Mouse (Mus musculus): ENCODE measurements around the gene Stub1.
"Not testable (repeated sequence)": the region's sequence is repeated elsewhere in the genome, so short reads cannot be mapped to it uniquely, and the experiment has no call there.

Stub1 gene

DNA sequence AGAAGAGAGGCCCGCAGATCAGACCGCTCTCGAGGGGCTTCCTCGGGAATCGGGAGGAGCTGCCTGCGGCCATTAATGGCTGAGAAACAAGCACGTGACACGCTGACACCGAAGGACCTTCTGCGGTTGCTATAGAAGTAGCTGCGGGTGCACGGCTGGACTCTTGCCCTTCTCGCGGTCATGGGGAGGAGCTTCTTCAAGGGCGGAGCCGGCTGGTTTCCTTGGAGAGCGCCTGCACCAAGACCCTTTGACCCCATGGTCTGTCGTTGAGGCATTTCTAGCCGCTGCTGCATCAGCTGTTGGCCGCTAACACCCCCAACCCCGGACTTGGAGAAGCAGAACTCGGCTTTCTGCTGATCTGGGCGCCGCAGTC, at the start of gene Stub1:
Gene Stub1, minus strand, starts transcription at position 114 of the 373 bp plus-strand sequence.
- DNase-seq (ENCODE audit: low spot score in 2 of 2), result no peak

DNA sequence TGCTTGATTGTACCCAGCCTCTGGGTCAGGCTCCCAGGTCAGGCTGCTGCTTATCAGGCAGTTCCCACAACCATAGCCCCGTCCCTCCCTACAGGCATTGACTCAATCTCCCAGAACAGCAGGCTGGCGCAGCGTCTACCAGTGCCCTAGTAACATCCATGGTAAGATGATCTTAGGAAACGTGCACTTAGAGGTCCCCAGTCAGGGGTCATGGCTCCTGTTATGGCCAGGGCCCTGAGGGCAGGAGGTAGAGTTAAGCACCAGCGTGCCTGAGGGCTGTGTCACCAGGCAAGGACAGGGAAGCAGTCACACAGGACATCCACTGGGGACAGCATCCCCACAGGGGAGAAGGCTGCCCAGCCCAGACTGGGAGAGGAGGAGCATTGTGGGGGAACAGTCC, 49.1 kb upstream of the Stub1 start:
- no peak for DNase-seq (ENCODE audit: low spot score in 2 of 2)

DNA sequence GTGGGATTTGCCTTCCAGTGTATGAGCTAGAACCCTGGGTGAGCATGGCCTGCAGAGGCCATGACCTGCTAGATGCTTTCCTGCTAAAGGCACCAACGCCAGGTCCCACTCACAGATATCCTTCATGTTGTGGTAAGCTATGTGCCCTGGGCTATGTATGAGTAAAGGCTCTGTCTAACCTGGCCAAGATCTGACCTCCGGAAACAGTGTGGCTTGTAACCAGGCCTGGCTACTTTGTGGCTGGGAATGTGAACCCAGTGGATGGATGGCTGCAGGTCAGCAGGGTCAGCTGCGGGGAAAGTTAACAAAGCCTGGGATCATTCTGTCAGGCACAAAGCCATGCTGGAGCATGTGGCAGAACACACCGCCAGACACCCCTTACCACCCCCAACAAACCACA, 48.5 kb upstream of the Stub1 start:
- DNase-seq (ENCODE audit: low spot score in 2 of 2), result no peak

DNA sequence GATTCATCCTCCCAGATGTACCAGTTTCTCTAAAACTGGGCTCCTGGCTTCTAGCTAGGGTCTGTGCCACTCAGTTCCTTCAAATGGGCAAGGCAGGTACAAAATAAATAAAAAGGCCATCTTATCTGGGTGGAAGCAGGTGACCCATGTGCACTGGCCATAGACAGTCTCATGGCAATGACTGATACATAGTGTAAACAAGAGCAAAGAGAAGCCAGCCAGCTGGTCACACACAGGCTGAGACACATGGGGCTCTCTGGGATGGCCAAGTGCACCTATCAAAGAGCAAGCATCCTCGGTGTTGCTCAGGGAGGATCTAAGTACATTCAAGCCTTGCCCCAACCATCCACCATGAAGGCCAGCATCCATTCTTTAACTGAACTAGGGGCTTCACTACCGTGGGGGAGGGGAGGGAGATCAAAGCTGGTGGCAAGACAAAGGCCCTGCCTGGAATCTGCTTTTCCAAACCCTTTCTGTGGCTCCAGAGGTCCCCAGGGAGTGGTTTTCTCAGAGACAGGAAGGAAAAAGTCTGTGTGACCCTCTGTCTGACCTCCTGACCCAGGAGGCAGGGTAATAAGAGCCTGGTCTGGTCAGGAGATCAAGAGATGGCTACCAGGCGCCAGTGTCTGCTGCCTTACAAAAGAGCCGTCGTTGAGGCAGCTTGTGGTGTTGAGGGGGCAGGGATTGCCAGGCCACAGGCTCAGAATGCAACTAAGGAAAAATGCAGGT, 47.9 kb upstream of the Stub1 start:
- no peak for DNase-seq (ENCODE audit: low spot score in 2 of 2)

DNA sequence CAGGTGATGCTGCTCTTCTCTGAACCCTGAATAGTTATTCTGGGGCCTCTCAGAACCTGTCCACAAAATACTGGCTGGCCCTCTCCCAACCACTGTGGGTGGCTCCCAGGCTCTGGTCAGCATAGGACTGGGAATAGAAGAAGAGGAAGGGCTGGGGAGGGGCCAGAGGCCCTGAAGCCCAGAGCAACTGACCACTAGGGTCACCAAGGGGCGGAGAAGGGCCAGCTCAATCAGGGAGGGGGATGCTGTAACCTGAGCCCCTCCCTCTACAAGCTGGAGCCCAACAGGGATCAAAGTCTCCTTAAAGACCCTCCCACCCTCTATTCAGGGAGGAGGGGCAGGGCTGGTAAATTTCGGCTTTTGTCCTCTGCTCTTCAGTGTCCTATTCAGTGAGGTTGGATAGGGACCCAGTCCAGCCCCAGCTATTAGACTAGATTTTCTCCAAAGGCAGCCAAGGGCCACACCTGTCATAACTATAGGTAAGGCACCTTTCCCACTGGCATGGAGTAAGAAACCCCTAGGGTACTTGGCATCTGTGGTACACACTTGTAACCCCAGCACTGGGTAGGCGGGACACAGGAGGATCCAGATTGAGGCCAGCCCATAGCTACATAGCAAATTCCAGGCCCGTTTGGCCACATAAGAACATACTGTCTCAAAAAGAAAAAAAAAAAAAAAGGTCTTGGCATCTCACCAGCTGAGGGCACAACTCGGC, 47.1 kb upstream of the Stub1 start, which contains the start of gene Wfikkn1:
Gene Wfikkn1, minus strand, starts transcription at position 663 of the 715 bp plus-strand sequence.
- no peak for DNase-seq (ENCODE audit: low spot score in 2 of 2)

DNA sequence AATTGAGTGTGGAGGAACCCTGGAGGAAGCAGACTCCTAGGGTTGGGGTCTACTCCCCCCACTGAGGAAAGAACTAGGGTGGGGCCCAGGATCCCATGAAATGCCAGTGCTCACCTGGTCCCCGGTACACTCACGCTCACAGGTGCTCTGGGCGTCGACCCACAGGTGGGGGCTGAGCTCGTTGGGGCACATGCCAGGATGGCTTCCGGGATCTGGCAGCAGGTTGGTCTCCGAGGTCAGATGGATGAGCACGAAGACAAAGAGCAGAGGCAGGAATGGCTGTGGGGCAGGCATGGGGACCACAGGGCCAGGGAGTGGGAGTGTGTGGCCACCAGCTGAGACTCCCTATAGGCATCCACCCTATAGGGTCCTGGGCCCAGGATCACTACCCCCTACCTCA, 46.5 kb upstream of the Stub1 start:
- no peak for DNase-seq (ENCODE audit: low spot score in 2 of 2)

DNA sequence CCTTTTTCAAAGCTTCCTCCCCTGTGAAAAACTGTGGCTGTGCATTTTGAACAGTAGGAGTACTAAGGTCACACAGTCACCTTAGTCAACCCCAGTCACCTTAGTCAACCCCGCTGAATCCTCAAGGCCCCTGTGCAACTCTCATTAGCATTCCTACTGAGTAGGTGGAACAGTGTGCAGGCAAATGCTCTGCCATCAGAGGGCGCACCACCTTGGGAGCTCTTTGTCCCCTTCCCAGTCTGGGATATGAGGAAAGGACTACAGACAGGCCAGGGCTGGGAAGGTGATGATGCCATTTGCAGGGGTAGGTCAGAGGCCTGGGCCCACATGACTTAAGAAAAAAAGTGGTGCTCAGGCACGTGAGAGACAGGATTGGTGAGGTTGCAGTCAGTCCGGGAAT, 46.1 kb upstream of the Stub1 start:
- DNase-seq (ENCODE audit: low spot score in 2 of 2), result no peak

DNA sequence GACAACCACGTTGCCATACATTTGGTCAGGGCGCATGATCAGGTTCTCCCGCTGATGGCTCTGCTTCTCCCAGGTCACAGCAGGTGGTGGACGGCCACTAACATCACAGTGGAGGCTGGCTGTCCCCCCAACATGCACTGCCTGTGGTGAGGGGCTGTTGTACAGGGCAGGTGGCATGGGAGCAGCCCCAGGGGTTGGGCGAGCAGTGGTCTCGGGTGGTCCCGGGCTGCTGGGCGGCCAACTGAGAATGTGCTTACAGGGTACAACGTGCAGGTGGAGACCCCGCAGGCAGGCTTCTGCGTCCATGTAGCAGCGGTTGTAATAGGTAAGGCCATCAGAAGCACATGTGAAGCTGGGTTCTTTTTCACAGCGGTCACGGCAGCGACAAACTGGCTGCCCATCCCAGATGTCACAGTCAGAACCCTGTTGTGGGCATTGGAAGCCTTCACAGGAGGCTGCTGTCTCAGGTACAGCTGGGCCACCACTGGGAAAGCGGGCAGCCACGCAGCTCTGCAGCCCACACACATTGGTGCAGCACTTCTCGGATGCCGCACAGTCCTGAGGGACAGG, 45.5 kb upstream of the Stub1 start:
- DNase-seq (ENCODE audit: low spot score in 2 of 2), result no peak

DNA sequence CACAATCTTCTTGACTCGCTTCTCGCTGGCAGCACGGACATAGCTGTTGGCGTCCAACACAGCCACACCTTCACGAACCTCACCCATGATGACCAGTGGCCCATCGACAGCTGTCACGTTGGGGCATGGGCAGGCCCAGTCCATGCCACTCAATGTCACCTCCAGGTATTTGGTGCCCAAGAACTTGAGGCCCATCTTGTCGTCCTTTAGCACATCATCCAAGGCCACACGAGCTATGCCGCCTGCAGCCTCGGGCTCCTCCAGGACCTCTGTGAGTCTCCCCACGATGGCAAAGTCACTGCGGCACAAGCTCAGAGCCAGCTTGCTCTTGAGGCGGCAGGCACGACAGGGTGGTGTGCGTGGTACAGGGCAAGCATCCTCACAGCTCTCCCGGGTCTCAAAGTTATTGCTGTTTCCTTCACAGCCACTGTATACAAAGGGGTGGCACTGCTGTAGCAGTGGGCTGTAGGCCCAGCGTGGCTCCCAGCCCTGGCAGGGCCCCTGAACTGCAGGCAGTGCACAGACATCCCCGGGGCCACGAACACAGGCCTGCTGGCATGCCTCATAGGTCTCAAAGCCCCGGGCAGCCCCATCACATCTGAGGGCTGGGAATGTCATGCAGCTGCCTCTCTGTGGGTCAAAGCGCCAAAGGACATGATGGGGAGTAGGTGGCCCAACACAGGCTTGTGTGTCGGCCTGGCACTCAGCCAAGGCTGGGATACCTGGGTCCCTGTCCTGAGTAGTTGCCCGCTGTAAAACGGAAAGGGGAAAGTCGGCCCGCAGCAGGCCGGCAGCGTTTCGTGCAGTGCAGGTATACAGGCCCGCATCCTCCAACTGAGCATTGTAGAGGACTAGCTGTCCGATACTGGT, 44.8 kb upstream of the Stub1 start:
- no peak for DNase-seq (ENCODE audit: low spot score in 2 of 2)

DNA sequence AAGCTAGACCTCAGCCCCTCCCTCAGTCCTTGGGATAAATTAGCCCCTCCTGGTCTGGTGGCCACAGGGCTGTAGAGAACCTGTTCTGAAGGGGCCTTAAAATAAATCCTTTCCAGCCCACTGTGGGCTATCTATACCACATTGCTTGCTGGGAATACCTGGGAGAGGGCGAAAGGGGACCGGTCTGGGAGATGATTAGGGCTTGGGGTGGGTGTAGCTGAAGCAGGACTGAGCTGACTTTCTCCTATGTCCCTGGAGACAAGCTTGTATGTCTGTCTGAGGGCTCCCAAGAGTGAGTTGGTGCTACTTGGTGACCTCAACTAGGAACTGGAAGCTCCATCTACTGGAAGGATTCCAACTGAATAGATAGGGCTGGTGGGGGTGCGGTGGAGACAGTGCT, 43.8 kb upstream of the Stub1 start:
- DNase-seq (ENCODE audit: low spot score in 2 of 2), result no peak

DNA sequence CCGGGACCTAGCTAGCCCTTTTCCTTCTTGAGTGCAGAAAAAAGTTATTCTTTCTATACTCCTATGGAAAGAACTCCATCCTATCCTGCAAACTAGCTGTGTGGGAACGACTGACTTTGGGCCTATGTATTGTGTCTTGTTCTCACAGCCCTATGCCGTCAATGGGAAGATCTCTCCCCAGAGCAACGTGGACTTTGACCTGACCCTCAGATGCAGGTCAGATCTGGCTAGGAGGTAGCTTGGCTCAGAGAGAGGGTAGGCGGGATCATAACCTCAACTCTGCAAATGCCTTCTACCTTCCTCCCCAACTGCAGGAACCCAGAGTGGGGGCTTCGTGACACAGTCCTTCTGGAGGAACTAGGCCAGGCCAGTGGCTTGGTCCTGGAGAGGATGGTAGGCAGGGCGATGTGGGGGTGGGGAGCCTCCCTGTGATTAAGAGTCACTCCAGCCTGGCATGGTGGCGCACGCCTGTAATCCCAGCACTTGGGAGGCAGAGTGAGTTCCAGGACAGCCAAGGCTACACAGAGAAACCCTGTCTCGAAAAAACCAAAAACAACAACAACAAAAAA, 43.2 kb upstream of the Stub1 start:
- no peak for DNase-seq (ENCODE audit: low spot score in 2 of 2)

DNA sequence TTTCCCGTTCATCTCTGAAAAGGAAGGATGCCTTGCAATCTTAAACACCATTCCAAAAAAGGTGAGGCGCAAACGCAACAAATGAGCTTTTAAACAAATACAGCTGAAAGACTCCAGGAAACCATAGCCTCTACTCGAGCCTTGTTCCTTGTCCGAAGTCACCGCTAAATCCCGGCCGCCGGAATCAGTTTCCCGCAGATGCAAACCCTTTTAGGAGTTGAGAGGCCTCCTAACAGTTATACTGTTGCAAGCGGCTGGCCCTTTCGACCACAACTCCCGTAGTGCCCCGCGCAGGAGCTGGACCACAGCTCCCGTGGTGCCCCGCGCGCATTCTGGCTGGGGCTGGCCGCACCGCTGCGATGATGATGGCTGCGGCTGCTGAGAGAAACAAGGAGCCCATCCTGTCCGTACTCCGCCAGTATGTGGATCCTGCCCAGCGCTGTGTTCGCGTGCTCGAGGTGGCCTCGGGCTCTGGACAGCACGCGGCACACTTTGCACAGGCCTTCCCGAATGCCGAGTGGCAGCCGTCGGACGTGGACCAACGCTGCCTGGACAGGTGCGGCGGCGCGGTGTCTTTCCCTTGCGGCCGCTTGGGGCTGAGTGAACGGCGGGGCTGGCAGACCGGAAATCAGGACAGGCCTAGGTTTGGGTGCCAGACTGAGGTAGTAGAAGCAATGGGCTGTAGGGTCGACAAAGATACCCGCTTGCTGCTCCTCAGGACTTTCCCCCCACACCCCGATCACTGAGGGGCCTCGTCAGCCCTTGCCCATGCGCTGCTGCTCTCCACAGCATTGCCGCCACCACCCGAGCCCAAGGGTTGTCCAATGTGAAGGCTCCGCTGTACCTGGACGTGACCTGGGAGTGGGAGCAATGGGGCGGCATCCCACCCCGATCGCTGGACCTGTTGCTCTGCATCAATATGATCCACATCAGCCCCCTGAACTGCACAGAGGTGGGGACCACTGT, 42.2 kb upstream of the Stub1 start:
- peak; percentile 83 to 84 for DNase-seq (ENCODE audit: low spot score in 2 of 2)

DNA sequence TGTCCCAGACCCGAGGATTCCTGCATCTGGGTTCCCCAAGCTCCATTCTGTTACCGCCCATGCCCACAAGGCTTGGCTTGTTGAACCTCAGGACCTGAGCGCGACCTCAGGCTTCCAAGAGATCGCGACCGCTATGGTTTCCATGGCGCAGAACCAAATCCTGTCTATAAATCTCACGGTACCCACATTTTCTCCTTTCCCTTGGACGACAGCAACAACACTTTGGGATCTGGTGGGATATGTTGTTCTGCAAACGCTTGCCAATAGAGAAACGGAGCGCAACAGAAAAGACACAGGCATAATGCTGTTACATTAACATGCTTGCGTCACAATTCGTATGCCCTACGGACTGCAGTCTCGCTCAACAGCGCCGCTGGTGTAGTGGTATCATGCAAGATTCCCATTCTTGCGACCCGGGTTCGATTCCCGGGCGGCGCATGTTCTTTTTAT, 41.5 kb upstream of the Stub1 start, which contains the start of gene Mettl26:
Gene Mettl26, plus strand, starts transcription at position 354 of the 450 bp plus-strand sequence.
- peak; percentile 93 to 94 for DNase-seq (ENCODE audit: low spot score in 2 of 2)

DNA sequence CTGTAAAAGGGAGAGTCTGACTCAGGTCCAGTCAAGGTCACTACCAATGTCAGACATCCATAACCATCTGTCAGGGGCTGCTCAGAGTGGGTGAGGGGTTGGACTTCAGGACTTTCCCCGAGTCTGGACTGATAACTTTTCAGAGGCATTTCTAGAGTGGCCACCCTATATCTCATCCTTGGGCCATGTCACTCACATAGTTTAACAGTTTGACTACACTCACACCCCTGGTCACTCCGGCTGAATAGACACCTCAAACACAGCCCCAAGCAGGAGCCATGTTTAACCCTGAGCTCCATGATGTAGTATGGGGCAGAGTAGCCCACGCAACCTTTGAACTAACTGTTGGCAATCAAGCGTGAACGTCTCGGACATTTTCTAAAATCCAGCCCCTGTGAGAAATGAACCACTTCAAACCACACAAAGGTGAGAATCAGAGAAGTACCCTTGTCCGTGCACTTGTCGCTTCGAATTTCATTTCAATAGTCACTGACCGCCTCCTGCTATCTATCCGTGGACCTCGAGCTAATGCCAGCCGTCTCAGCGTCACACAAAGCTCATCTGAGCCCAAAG, 41.0 kb upstream of the Stub1 start:
- DNase-seq (ENCODE audit: low spot score in 2 of 2), result no peak

DNA sequence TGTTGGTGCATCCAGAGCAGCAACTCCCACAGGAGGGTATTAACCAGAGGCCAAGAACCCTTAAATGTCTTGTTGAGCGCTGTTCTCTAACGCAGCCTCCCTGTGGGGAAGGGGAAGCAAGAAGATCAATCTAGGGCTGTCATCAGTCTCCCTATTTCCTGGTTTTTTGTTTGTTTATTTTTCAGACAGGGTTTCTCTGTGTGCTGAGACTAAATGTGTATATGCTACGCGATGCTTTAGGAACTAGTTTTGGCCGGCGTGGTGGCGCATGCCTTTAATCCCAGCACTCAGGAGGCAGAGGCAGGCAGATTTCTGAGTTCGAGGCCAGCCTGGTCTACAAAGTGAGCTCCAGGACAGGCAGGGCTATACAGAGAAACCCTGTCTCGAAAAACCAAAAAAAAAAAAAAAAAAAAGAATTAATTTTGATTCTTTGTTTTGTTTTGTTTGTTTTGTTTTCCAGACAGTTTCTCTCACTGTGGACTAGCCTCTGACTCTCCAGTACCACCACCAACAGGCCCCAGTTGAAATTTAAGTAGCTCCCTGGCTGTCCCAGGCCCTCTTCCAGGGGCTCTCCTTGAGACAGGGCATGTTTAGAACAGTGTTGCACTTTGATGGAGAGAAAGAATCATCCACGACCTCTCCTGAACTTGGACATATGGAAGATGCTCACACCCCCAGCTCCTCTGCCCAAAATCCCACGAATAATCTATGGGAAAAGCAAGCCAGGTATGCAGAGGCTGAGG, 40.4 kb upstream of the Stub1 start:
- DNase-seq (ENCODE audit: low spot score in 2 of 2), result no peak

DNA sequence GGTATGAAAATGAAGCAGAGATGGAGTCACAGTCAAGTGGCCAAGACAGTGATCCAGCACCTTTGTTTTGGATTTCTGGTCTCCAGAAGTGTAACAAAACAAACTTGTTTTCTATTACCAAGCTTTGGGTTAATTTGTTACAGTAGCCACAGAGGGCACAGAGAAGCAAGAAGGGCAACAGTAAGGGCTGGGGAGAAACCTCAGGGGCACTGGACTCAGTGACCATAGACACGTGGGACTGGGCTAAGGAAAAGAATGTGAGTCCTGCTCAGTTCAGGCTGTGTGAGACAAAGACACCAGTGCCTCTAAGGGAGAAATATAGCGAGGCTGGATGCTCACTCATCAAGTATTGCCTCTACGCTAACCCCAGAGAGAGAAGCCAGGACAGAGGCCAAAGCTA, 39.5 kb upstream of the Stub1 start:
- no peak for DNase-seq (ENCODE audit: low spot score in 2 of 2)

DNA sequence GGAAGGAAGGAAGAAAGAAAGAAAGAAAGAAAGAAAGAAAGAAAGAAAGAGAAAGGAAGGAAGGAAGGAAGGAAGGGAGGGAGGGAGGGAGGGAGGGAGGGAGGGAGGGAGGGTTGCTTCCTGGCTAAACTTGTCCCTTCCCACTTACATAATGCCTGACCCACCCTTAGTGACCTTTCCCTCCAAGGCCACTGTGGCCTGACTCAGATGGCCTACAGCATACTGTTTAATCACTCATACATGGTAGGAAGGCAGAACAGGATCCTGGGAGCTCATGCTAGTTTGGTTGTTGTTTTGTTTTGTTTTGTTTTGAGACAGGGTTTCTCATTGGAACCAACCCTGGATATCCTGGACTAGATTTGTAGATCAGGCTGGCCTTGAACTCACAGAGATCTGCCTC, 38.4 kb upstream of the Stub1 start:
- DNase-seq (ENCODE audit: low spot score in 2 of 2), result not testable (repeated sequence)

DNA sequence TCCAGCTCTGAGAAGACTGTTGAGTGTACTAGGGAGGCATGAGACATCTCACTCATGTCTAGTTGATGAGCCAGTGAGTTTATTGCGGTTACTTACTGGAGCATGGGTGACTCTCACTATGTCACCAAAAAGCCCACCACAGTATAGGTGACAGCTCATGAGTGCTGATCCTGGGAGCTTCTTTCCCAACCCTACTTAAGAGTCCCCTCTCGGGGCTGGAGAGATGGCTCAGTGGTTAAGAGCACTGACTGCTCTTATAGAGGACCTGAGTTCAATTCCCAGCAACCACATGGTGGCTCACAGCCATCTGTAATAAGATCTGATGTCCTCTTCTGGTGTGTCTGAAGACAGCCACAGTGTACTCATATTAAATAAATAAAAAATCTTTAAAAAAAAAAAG, 36.8 kb upstream of the Stub1 start:
- no peak for DNase-seq (ENCODE audit: low spot score in 2 of 2)

DNA sequence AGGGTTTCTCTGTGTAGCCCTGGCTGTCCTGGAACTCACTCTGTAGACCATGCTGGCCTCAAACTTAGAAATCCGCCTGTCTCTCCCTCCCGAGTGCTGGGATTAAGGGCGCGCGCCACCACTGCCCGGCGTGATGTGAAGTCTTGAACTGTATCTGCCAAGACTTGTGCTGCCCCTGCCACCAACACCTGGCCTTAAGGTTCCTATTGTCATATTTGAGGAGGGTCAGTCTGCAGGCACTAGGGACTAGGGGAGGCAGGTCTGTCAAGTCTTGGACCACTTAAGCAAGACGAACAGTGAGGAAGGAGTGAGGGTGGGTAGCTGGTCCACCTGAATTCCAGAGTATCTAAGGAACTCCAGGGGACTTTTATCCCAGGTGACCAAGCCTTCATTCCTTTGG, 36.3 kb upstream of the Stub1 start:
- no peak for DNase-seq (ENCODE audit: low spot score in 2 of 2)
